Mouse (Mus musculus): Measurements from ENCODE around the gene Gm36028.

Gm36028 gene

GRCm38 (mm10) chr16:37813691-37814382 is 47.1 kb downstream of the Gm36028 start:
- in situ Hi-C loops (cut with MboI; ENCODE audit: unreplicated experiment in 2 of 2): no loop called here

- in situ Hi-C loops (cut with MboI; ENCODE audit: unreplicated experiment in 2 of 2): no loop called here
Measured at GRCm38 (mm10) chr16:37812474-37812886, 48.5 kb downstream of the Gm36028 start.

- in situ Hi-C loops (cut with MboI; ENCODE audit: unreplicated experiment in 2 of 2): no loop called here
Measured at GRCm38 (mm10) chr16:37811874-37812273, 49.1 kb downstream of the Gm36028 start.

- in situ Hi-C loops (cut with MboI; ENCODE audit: unreplicated experiment in 2 of 2): no loop called here
Measured at GRCm38 (mm10) chr16:37809623-37809992, 51.3 kb downstream of the Gm36028 start.

GRCm38 (mm10) chr16:37808866-37809622 is 51.9 kb downstream of the Gm36028 start:
- in situ Hi-C loops (cut with MboI; ENCODE audit: unreplicated experiment in 2 of 2): no loop called here

- in situ Hi-C loops (cut with MboI; ENCODE audit: unreplicated experiment in 2 of 2): no loop called here
Measured at GRCm38 (mm10) chr16:37807269-37807668, 53.7 kb downstream of the Gm36028 start.

- in situ Hi-C loops (cut with MboI; ENCODE audit: unreplicated experiment in 2 of 2): no loop called here
Measured at GRCm38 (mm10) chr16:37805746-37806495, 55.0 kb downstream of the Gm36028 start.

- in situ Hi-C loops (cut with MboI; ENCODE audit: unreplicated experiment in 2 of 2): no loop called here
Measured at GRCm38 (mm10) chr16:37803387-37803950, 57.5 kb downstream of the Gm36028 start.

- in situ Hi-C loops (cut with MboI; ENCODE audit: unreplicated experiment in 2 of 2): no loop called here
Measured at GRCm38 (mm10) chr16:37802686-37803295, 58.2 kb downstream of the Gm36028 start.

GRCm38 (mm10) chr16:37801097-37801496 is 59.8 kb downstream of the Gm36028 start:
- in situ Hi-C loops (cut with MboI; ENCODE audit: unreplicated experiment in 2 of 2): no loop called here

Data from v-Abl transformed pro-B cells (cell line).